Mouse (Mus musculus): ENCODE measurements around the gene Tm7sf3.

Gene Tm7sf3

DNA sequence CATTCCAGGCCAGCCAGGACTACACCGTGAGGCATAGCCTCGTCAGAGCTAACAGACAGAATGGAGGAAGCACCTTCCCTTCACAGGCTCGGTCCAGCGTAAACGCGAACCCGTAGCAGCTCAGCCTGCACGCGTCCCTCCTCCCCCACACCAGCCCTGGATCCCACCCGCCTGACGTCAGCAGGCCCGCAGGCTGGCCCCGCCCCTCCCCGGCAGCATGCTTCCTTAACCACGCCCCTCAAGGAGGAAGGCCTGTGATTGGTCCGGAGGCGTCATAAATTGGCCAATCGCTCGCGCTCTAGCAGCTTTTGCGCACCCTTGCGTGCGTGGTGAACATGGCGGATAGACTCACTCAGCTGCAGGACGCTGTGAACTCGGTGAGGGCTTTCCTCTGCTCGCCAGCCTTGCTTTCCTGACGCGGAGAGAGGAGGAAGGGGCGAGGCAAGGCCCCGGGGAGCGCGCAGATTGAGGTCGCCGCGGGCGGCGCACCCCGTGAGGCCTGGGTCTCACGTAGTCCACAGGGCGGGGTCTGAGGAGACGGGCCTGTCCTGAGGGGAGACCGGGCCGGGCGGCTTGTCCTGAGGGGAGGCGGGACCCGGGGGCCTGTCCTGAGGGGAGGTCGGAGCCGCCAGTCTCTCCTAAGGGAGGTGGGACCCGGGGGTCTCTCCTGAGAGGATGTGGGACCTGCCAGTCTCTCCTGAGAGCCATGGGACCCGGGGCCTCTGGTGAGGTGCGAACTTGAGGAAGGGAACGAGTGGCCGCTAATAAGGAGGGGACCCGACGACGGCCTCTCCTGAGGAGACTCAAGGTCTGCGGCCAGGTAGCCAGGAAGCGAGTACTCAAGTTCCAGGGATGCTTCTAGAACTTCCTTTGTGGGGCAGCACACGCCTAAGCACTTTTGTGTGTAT is at the start of gene Tm7sf3, which contains the start of gene Med21:
Gene Tm7sf3, minus strand, starts transcription at position 549 of the 908 bp plus-strand sequence.
Gene Med21, plus strand, starts transcription at position 272 of the 908 bp plus-strand sequence.
- DNase-seq (ENCODE audit: low spot score): peak; percentile 96

DNA sequence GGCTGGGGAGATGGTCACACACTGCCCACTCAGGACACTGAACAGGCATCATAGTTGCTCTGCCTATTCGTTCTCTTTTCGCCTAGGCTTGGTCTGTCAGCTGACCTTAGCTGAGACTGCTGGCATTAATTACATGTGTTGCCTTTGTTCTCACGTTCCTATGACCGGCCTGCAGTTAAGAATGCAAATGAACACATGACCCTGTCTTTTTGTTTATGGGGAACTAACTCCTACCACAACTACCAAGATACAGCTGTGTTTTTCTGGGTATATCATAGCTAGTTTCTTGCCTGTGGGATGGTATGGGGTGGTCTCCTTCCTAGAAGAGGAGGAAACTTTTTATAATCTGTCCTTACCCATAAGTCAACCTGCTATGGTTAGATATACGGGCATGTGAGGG is 46.2 kb upstream of the Tm7sf3 start:
- no peak for DNase-seq (ENCODE audit: low spot score)

DNA sequence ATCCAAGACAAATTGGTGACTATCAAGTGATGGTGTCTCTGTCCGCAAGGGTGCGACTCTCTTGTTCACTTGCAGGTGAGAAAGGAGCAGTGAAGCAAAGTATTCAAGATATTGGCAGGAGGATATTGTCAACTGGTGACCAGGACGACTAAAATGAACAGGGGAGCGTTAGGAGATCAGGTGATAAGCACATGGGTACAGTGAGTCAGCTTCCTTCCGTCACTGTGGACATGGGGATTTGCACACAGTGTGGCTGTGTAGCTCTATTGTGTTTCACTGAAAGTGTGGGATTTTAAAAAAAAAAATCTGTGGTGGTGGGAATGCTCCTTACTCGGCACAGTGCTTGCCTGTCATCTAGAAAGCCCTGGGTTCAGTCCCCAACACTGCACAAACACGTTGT is 45.4 kb upstream of the Tm7sf3 start:
- DNase-seq (ENCODE audit: low spot score): no peak

DNA sequence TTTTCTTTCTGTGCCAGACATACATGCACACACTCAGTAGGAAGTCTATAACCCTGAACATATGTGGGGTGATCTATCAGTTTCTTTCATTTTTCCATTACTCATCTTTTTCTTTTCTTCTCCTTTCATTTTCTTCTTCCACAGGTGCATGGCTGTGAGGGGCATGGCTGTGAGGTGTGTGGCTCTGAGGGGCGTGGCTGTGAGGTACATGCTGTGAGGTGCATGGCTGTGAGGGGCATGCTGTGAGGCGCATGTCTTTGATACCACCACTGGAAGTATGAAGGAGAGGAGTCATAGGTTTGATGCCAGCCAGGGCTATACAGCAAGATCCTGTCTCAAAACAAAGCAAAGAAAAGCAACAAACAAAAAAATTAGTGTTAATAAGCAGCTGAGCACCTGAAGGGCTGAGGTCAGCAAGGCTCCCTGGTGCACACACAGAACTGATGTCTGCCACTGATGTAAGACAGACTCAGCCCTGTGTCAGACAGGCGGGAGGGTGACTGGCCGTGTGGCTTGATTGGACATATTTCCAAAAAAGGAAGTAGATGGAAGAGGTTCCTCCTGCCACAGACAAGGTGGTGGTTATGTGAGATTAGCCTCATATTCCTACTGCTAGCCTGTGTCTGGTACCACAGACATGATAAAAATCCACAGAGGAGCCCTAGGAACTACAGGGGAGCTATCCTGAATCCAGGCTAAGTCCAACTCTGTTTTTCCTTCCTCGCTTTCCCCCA is 44.0 kb upstream of the Tm7sf3 start:
- no peak for DNase-seq (ENCODE audit: low spot score)

DNA sequence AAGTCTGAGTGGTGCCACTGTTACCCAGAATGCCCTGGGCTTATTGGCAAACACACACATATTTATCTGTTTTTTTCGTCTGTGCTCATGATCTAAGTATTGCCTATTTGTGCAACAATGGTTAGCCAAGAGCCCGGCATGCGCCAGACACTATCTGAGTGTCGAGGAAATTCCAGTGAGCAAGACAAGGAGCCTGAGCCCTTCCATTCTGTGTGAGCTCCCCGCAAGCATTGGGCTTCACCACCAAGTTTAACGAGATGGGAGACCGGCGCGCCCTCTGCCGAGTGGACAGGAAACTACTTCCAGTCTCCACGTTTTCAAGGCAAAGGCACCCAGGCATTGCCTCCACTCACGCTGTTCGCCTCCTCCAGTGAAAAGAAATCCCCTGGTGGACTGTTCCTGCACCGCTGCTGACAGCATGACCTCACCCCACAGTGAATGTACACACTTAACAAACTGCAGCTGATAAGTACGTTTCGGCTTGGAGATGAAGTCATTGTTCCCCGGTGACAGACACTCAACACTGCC is 43.2 kb upstream of the Tm7sf3 start:
- no peak for DNase-seq (ENCODE audit: low spot score)

DNA sequence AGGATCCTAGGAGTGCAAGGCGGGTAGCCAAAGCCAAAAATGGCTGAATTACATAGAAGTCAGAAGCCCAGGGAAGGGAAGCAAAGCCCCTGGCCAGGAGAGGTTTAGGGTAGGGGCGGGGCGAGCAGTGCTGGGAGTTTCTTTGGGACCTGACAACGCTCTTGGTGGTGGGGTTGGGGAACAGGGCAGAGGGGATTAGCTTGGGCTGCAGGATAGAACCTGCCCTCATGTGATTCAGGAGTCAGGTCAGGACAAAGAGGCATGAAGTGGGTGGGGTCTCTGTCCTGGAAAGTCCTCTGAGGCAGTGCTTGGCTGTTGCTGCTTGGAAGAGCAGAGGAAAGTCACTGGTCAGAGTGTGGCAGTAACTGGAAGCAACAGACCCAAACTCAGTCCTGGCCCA is 41.3 kb upstream of the Tm7sf3 start:
- DNase-seq (ENCODE audit: low spot score): no peak

DNA sequence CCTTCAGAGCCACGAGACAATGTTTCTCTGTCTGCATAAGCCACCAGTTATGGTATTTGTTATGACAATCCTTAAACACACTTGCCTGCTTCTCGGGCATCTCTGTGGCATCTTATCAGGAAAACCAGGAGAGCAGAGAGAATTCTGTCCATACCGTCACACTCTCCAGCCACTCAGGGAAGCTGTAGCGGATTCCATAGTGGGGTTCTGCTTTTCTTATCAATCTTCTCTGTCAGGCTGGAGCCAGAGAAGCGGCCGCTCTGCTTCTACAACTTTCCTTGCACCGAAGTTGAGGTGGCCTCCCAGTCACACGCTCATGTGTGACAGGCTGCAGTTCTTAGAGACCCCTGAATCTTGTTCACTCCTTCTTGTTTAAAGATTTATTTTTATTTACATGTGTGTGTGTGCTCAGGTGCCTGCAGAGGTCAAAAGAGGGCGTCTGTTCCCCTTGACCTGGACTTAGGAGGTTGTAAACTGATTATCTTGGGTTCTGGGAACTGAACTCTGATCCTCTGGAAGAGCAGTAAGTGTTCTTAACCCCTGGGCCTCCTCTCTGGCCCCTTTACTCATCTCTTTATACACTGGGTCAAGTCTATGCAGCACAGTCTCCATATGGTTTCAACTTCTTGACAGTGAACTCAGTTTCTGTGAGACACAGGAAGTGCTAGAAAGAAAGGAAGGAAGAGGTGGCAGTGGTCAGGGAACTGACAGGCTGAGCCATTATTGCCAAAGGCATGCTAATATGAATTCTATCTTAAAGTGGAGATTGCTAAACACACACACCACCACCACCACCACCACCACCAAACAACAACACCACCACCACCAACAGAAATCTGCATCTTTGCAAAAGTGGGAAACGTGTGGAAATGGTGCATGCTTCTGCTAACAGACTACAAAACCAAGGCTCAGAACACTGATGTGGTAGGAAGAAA is 35.8 kb upstream of the Tm7sf3 start:
- no peak for DNase-seq (ENCODE audit: low spot score)

DNA sequence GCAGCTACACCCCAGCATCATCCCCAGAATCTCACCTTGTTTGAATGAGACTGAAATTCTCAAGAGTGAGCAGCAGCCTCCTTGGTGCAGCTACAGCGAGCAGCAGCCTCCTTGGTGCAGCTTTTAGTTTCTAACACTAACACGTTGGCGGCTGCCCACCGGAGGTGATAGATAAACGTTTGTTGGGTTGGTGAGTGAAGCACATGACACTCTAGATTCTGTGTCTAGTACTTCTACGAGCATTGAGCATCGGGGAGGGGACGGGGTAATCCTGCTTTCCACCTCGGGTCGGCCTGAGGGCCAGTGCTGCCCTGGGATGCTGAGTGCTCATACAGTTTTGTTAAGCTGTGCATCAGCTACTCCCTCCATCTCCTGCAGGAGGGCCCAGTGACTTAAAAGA is 34.3 kb upstream of the Tm7sf3 start:
- no peak for DNase-seq (ENCODE audit: low spot score)

DNA sequence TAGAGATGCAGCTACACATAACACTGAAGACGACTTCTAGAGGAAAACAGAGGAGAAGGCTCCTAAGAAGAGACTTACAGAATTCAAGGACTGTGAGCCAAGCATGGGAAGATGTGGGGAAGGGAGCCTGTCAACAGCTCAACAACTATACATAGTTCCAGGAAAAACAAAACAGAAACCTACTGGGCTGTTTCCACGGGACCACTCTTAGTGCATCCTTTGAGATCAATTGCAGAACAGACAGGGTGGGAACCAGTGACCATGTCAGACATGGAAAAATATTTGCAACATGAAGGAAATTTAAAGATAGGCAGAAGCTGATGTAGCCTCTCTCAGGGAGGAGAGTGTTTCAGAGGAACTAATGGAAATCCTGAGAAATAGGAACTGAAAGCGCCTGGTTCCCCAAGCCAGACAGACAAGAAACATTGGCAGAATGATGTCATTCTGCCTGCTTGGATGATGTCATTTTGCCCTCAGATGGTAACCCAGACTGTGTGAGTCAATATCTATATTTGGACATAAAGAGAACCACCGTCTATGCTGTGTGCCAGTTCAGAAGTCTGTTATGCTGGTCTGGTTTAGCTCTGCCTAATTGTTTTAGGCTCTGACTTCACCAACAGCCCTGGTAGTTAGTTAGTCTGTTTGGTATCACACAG is 32.4 kb upstream of the Tm7sf3 start:
- no peak for DNase-seq (ENCODE audit: low spot score)

DNA sequence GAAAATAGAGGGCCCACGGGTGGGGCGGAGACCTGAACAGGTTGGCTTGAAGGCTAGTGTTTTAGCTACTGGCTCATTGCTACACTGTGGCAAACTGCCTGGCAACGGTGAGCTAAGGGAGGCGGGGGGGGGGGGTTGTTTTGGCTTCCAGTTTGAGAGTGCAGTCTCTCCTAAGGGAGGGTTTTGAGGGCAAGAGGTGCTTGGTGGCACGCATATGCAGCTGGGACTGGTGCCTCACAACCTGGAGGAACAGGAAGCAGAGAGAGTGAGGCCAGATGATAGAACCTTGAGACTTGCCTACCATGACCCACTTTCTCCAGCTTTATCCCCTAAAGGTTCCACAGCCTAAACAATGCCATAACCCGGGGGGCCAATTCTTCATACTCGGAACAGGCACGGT is 31.8 kb upstream of the Tm7sf3 start:
- no peak for DNase-seq (ENCODE audit: low spot score)

DNA sequence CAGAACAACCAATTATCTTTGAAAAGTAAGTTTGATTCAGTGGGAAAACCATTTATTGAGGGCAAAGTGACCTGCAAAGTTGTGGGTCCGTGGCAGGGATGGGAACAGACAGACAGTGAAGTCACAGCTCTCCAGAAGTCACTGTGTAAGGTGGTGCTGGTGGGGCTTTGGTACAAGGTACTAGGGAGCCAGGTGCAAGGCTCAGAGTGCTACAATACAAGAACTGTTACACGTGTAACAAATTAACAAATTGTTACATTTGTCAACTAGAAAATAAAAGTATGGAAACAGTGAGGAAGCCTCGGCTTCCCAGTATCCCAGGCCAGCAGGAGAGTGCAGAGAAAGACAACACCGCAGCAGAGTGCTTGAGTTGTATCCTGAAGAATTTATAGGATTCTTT is 31.1 kb upstream of the Tm7sf3 start:
- no peak for DNase-seq (ENCODE audit: low spot score)

DNA sequence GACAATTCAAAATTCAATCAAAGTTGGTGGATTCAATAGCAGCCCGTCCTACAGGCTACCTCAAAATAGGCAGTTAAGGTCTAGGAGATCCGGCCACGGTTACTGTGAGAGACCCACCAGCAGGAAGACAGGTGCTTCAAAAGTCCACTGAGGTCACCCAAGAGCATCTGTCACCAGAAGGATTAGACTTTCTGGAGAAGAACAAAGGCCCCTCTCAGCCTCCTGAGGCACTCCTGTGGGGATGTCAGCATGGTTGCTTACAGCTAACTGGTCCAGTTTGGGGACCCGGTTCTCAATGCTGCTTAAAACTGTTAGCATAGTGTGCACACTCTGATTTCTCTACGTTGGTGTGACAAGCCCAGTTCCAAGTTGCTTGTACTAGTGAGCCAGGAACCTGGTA is 29.5 kb upstream of the Tm7sf3 start:
- DNase-seq (ENCODE audit: low spot score): no peak

DNA sequence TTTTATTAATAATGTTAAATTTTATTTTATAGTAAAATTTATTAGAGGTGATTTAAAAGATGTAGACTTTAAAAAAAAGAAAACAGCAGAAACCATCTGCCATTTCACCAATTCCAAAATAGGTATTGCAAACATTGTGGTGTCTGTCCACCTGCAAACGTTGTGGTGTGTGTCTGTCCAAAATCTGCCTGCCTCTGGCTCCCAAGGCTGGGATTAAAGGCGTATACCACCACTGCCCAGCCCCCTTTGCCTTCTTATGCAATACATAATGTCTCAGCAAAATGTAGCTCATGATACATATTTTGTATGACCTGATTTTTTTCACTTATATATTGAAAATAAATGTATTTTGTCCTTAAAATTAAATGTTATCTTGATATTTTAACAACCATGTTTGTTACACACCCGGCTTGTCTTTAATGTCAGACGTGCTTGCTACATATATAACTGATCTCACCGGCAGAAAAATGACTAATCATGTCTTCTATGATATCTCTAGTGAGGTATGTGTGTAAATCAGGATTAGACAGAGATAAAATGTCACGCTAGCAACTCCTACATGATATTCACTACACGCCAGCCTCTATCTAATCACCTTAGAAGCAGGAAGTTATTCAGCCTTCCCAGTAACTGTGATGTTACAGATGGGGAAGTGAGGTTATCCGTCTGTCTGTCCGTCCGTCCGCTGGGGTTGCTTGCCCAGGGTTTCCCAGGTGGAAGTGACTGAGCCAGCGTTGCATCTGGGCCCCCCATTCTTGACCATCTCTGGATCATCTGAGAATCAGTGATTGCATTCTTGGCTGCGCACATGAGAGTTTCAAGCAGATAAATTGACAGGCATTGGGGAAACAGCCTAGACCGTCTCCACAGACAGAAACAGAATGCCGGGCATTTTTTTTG is 28.6 kb upstream of the Tm7sf3 start:
- no peak for DNase-seq (ENCODE audit: low spot score)

DNA sequence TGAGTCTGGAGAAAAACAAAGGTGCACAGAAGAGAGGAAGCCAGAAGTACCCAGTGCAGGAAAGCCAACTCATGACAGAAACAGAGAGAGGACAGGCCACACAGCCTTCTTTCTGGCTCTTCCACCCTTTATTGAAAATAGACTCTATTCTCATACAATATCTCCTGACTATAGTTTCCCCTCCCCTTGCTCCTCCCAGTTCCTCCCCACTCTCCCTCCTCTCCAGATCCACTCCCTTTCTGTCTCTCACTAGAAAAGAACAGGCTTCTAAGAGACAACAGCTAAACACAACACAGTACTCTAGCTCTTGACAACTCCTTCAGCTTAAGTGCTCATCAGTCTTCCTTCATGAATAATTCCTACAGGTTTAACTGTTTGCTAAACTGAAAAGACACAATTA is 26.0 kb upstream of the Tm7sf3 start:
- DNase-seq (ENCODE audit: low spot score): no peak

DNA sequence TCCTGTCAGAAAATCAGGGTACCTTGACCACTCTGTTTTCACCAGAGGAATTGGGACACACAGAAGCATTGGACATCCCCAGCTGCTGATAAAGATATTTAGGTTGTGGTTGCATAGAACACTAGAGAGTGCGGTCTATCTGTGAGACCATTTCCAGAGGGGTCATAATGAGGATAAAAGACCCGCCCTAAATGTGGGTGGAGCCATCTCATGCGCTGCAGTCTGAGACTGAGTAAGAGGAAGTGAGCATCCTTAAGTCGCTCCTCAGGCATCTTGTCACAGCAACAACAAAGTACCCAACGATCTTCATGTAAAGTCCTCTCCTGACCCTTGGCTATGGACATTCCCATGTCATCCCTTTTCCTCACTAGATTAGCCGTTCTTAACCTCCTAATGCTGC is 24.2 kb upstream of the Tm7sf3 start:
- no peak for DNase-seq (ENCODE audit: low spot score)

DNA sequence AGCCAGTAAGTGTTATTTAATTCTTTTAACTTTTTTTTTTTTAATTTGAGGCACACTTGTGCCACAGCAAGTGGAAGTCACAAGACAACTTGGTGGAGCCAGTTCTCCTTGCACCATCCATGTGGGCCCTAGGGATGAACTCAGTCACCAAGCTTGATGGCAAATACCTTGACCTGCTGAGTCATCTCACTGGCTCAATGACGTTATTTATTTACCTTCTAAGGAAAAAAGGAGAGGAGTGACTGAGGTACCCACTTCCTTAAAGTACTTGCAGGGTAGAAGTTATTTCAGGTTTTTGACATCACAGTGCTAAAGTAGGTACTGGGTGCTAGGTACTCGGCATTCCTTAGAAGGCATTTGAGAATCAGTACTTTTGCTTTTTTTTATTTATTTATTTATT is 22.8 kb upstream of the Tm7sf3 start:
- no peak for DNase-seq (ENCODE audit: low spot score)

DNA sequence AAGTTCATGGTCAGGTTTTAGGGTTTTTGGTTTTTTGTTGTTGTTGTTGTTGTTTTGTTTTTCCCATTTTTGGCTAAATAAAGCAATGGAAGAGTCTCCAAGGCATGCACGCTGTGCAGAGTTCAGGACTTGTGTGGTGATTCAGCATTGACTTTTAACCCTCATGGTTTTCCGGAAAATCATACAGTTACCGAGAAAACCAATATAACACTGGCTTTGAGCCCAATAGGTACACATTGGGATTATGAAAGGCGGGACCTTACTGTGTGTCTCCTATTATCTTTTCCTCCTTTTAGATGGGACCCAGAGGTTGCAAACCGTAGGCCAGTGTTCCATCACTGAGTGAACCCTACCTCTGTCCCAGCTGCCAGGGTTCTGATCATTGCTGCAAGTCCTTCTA is 22.3 kb upstream of the Tm7sf3 start:
- no peak for DNase-seq (ENCODE audit: low spot score)

DNA sequence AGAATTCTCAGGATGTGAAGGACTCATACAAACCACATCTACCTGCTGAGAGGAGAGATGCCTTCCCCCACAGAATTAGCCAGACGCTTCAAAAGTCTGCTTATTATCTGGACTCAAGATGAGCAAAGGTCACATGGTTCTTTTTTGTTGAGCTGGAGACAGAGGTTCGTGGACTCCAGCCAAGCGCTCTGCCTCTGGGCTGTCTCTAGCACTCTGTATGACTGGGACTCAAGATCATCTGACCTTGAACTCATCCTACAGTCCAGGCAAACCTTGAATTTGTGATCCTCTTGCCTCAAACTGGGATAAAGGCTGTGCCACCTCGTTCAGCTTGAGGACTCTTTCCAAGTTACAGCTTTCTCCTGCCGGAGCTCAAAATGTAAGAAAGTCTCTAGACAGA is 21.5 kb upstream of the Tm7sf3 start:
- DNase-seq (ENCODE audit: low spot score): no peak

DNA sequence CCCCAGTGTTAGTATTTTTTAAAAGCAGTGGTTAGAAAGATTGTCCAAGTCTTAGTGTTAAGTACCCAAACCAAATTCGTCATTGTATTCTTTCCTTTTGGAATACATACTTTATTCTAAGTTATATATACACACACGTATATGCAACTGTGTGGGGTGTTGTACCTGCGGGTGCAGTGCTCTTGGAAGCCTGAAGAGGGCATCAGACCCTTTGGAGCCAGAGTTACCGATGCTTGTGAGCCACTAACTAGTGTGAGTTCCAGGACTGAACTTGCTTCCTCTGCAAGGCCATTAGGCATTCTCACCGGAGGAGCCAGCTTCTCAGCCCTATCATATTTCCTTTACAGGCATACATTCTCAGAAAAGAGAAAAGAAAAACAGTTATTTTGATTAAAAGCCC is 20.1 kb upstream of the Tm7sf3 start:
- no peak for DNase-seq (ENCODE audit: low spot score)

DNA sequence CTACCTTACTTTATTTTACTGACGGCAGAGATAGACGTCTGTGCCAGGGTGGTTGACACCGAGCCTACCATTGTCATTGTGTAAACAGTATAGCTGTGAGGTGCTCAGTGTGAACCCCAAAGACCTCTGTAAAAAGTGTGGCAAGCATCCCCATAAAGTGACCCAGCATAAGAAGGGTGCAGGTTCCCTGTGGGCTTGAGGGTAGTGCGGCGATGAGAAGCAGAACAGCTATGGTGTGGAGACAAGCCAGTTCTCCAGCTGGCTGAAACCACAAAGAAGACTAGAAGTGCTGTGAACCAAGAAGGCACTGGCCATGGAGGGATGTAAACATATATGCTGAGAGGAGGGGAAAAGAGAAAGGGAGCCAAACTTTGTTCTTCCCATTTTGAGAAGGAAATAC is 19.0 kb upstream of the Tm7sf3 start:
- DNase-seq (ENCODE audit: low spot score): no peak
